Mouse (Mus musculus) urinary bladder, adult 18-20 months (tissue): ENCODE data around the gene Pxk.
A peak's percentile ranks its signal among the peaks of the same experiment; 100 is the strongest.
"Not testable (repeated sequence)": the region's sequence is repeated elsewhere in the genome, so short reads cannot be mapped to it uniquely, and the experiment has no call there.

Source experiments
- DNase-seq, 2 experiments: peaks; one replicate each; pipeline ENCODE4 v3.0.0; 2022; ENCODE audit warnings: low spot score in 2 of 2, mixed read lengths in 2 of 2

The Pxk gene

GRCm38 (mm10) chr14:8102676-8103075 lies 4.7 kb downstream of the Pxk start:
- no peak for DNase-seq

- no peak for DNase-seq
Measured at GRCm38 (mm10) chr14:8108047-8108446, 10.0 kb downstream of the Pxk start.

- no peak for DNase-seq
Measured at GRCm38 (mm10) chr14:8108976-8109375, 11.0 kb downstream of the Pxk start.

- DNase-seq, result peak; percentile 14 to 40
Measured at GRCm38 (mm10) chr14:8111545-8111944, 13.5 kb downstream of the Pxk start.

- DNase-seq, result no peak
Measured at GRCm38 (mm10) chr14:8112036-8112435, 14.0 kb downstream of the Pxk start.

- no peak for DNase-seq
Measured at GRCm38 (mm10) chr14:8113616-8114015, 15.6 kb downstream of the Pxk start.

- DNase-seq, result no peak
Measured at GRCm38 (mm10) chr14:8114306-8114705, 16.3 kb downstream of the Pxk start.

- DNase-seq, result no peak
Measured at GRCm38 (mm10) chr14:8114756-8115155, 16.7 kb downstream of the Pxk start.

- DNase-seq, result no peak
Measured at GRCm38 (mm10) chr14:8115772-8116171, 17.8 kb downstream of the Pxk start.

GRCm38 (mm10) chr14:8117371-8117770 lies 19.4 kb downstream of the Pxk start:
- no peak for DNase-seq

GRCm38 (mm10) chr14:8119454-8119853 lies 21.4 kb downstream of the Pxk start:
- no peak for DNase-seq

GRCm38 (mm10) chr14:8119904-8120303 lies 21.9 kb downstream of the Pxk start:
- DNase-seq, result no peak

GRCm38 (mm10) chr14:8123141-8123540 lies 25.1 kb downstream of the Pxk start:
- DNase-seq, result no peak

GRCm38 (mm10) chr14:8123611-8124010 lies 25.6 kb downstream of the Pxk start:
- not testable (repeated sequence) for DNase-seq

GRCm38 (mm10) chr14:8124046-8124881 lies 26.3 kb downstream of the Pxk start:
- DNase-seq, result no peak

GRCm38 (mm10) chr14:8127971-8128370 lies 30.0 kb downstream of the Pxk start:
- no peak for DNase-seq

- no peak for DNase-seq
Measured at GRCm38 (mm10) chr14:8132789-8133188, 34.8 kb downstream of the Pxk start.

GRCm38 (mm10) chr14:8134234-8134633 lies 36.2 kb downstream of the Pxk start:
- DNase-seq, result no peak

GRCm38 (mm10) chr14:8135130-8135529 lies 37.1 kb downstream of the Pxk start:
- no peak for DNase-seq

- no peak for DNase-seq
Measured at GRCm38 (mm10) chr14:8139724-8140710, 42.0 kb downstream of the Pxk start.

- no peak for DNase-seq
Measured at GRCm38 (mm10) chr14:8141131-8141530, 43.1 kb downstream of the Pxk start.
